Mouse (Mus musculus) C2C12 (cell line): ENCODE measurements around the gene Gfpt2. TPM values are rescaled to one million over a fixed set of nuclear protein-coding genes. Genes with fewer than 3 reads are reported as not detected.

Experiments used
- H3K27me3 ChIP-seq: one replicate; pipeline ENCODE4 v1.6.1; 2011; ENCODE audit not compliant: control insufficient read depth, insufficient read depth, insufficient read length
- H3K36me3 ChIP-seq: one replicate; pipeline ENCODE4 v1.6.1; 2011; ENCODE audit not compliant: control insufficient read depth, insufficient read depth
- H3K4me3 ChIP-seq: one replicate; pipeline ENCODE4 v1.5.1; 2011; ENCODE audit warnings: mild to moderate bottlenecking, control low read depth; ENCODE audit not compliant: poor library complexity, insufficient read depth, severe bottlenecking
- H3K79me2 ChIP-seq: one replicate; pipeline ENCODE4 v1.6.1; 2011; ENCODE audit not compliant: control insufficient read depth, insufficient read depth
- H3K79me3 ChIP-seq: one replicate; pipeline ENCODE4 v1.6.1; 2011; ENCODE audit warnings: low read depth, control low read depth
- H3ac ChIP-seq: one replicate; pipeline ENCODE3; 2011; ENCODE audit warnings: low read depth; ENCODE audit not compliant: control insufficient read depth, insufficient read length
- CEBPB ChIP-seq: IDR thresholded peaks from one replicate; pipeline ENCODE4 v1.6.1; 2011; ENCODE audit warnings: low read depth, mild to moderate bottlenecking, control low read depth, moderate library complexity
- CTCF ChIP-seq: IDR thresholded peaks from one replicate; pipeline ENCODE4 v1.5.1; 2011; ENCODE audit not compliant: control insufficient read depth, insufficient read depth, insufficient read length
- FOSL1 ChIP-seq: IDR thresholded peaks from one replicate; pipeline ENCODE4 v1.8.0; 2011; ENCODE audit warnings: mild to moderate bottlenecking, low read length; ENCODE audit not compliant: poor library complexity, insufficient read depth, severe bottlenecking
- MAX ChIP-seq: IDR thresholded peaks from one replicate; pipeline ENCODE4 v1.6.1; 2011; ENCODE audit warnings: mild to moderate bottlenecking, control low read depth
- MYOD1 ChIP-seq: IDR thresholded peaks from one replicate; pipeline ENCODE4 v1.6.1; 2011; ENCODE audit warnings: low read depth; ENCODE audit not compliant: control insufficient read depth, insufficient read length
- MYOG ChIP-seq: IDR thresholded peaks from one replicate; pipeline ENCODE4 v1.6.1; 2011; ENCODE audit not compliant: control insufficient read depth, insufficient read length; ENCODE audit errors: extremely low read depth
- USF1 ChIP-seq: IDR thresholded peaks from one replicate; pipeline ENCODE4 v1.6.1; 2011; ENCODE audit warnings: low read depth, mild to moderate bottlenecking, control low read depth, moderate library complexity
- polyA plus RNA-seq: library from polyadenylated mRNA; unstranded; fragments of >200 nt; fragmentation: generic; extraction: Trizol; gene quantifications from one replicate; pipeline ENCODE4 v1.2.1, GENCODE M21; 2012; ENCODE audit warnings: missing spikeins

The Gfpt2 gene
- polyA plus RNA-seq, 1 experiment: 0.02 TPM

GRCm38 (mm10) chr11:49811879-49812278 lies 17.9 kb downstream of the Gfpt2 start:
- TF ChIP-seq MAX (no peak), CTCF (no peak), FOSL1 (no peak), USF1 (no peak), MYOD1 (no peak), CEBPB (no peak), MYOG (no peak)
- Histone ChIP-seq H3K4me3 (no peak overlapping the region), H3K36me3 (no peaks in the 10 kb centered on the region), H3ac (no peak overlapping the region), H3K79me3 (no peaks in the 10 kb centered on the region), H3K79me2 (no peaks in the 10 kb centered on the region), H3K27me3 (peaks cover 5% of the 10 kb centered on the region)

DNA sequence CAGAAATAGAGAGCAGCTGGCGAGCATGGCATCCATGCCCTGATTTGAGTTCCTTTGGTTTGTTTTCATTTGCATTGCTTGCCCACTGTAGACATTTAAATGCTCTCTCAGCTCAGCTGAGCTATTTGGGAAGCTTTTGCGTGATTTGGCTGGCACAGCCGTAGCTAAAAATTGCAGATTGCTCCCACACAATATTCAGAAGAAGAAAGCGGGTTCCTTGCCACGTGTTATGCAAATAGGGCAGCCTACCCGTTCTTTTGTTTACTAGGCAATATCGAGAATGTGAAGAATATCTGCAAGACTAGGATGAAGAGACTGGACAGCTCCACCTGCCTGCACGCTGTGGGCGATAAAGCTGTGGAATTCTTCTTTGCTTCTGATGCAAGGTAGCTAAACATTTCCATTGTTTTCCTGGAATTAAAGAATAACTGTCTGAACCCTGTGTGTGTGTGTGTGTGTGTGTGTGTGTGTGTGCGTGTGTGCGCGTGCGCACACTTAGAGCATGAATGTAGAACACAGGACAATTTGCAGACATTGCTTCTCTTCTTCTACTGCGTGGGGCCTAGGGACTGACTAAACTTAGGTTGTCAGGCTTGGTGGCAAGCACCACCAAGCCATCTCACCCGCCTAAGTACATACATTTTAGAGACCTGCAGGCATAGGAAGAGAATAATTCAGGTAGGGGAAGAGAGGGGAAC lies 25.0 kb downstream of the Gfpt2 start:
- no peaks in the 10 kb centered on the region for H3K79me3 ChIP-seq
- H3K36me3 ChIP-seq: no peaks in the 10 kb centered on the region
- H3K27me3 ChIP-seq: peaks cover 30% of the 10 kb centered on the region

DNA sequence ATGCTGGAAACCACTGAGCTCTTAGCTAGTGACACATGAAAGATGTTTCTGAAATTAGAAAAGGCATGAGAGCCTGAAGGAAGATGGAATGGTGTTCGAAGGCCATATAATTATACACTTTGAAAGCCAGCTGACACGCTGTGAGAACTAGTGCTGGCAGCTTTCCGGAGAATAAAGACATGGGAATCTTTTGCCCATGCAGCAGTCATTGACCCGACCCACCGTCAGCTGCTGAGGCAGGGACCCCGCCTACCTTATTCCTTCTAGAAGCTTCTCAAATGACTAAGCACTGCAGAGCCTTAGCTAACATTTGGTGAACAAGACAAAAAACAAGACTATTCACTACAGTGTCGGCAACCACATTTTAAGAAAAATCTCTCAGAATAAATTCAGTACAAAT lies 25.7 kb downstream of the Gfpt2 start:
- no peak overlapping the region for H3ac ChIP-seq
- no peaks in the 10 kb centered on the region for H3K79me2 ChIP-seq
- no peak overlapping the region for H3K4me3 ChIP-seq
- H3K36me3 ChIP-seq: no peaks in the 10 kb centered on the region
- peaks cover 31% of the 10 kb centered on the region for H3K27me3 ChIP-seq
- H3K79me3 ChIP-seq: no peaks in the 10 kb centered on the region
- TF ChIP-seq MYOD1: no peak
- TF ChIP-seq USF1: no peak
- no peak for TF ChIP-seq MYOG
- TF ChIP-seq MAX: no peak
- no peak for TF ChIP-seq FOSL1
- TF ChIP-seq CTCF: no peak
- TF ChIP-seq CEBPB: no peak

More for the DNA sequence above, 25.0 kb downstream of the Gfpt2 start:
- Histone ChIP-seq H3K79me2 (no peaks in the 10 kb centered on the region), H3K4me3 (no peak overlapping the region), H3ac (no peak overlapping the region)
- no peak for TF ChIP-seq MYOG
- no peak for TF ChIP-seq MYOD1
- TF ChIP-seq FOSL1: no peak
- no peak for TF ChIP-seq CTCF
- TF ChIP-seq USF1: no peak
- TF ChIP-seq MAX: no peak
- TF ChIP-seq CEBPB: no peak

DNA sequence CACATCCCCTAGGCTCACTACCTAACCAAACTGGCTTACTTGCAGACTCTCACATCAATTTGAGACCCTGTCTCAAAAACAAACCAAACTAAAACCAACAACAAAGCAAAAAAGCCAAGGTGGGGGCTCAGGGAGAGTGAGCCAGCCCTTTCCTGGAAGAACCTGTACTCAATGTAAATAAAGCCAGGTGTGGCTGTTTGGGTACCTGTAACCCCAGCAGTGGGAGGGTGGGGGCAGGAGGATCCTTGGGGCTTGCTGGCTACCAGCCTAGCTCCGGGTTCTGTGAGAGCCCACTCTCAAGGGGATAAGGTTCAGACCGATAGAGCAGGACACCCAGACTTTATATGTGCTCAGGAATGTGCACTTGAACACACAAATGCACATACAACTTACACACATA lies 26.9 kb downstream of the Gfpt2 start:
- no peak overlapping the region for H3K4me3 ChIP-seq
- no peaks in the 10 kb centered on the region for H3K79me2 ChIP-seq
- H3K27me3 ChIP-seq: peaks cover 31% of the 10 kb centered on the region
- no peaks in the 10 kb centered on the region for H3K36me3 ChIP-seq
- H3K79me3 ChIP-seq: no peaks in the 10 kb centered on the region
- TF ChIP-seq USF1 (no peak), FOSL1 (no peak), CTCF (no peak), MYOG (no peak), MYOD1 (no peak), MAX (no peak), CEBPB (no peak)
- H3ac ChIP-seq: no peak overlapping the region

- Histone ChIP-seq H3K79me3 (no peaks in the 10 kb centered on the region), H3K79me2 (no peaks in the 10 kb centered on the region), H3K27me3 (peaks cover 31% of the 10 kb centered on the region), H3K36me3 (no peaks in the 10 kb centered on the region), H3ac (no peak overlapping the region), H3K4me3 (no peak overlapping the region)
- TF ChIP-seq CEBPB (no peak), MYOD1 (no peak), MYOG (no peak)
Observed at GRCm38 (mm10) chr11:49821546-49821945, 27.6 kb downstream of the Gfpt2 start.

GRCm38 (mm10) chr11:49822337-49822736 lies 28.4 kb downstream of the Gfpt2 start:
- Histone ChIP-seq H3K79me3 (no peaks in the 10 kb centered on the region), H3ac (no peak overlapping the region), H3K27me3 (peaks cover 32% of the 10 kb centered on the region), H3K4me3 (no peak overlapping the region), H3K36me3 (no peaks in the 10 kb centered on the region), H3K79me2 (no peaks in the 10 kb centered on the region)
- TF ChIP-seq MYOD1 (no peak), CTCF (no peak), USF1 (no peak), MAX (no peak), MYOG (no peak), CEBPB (no peak), FOSL1 (no peak)
